Mouse (Mus musculus) CH12.LX (cell line): ENCODE results near the gene Klhl11.

Experiments used
- E2F4 ChIP-seq: IDR thresholded peaks from 2 replicates; pipeline ENCODE4 v1.6.1; 2011; ENCODE audit warnings: low read depth, low read length, improper control_type of control experiment; ENCODE audit not compliant: insufficient replicate concordance
- IRF4 ChIP-seq: IDR thresholded peaks from 2 replicates; pipeline ENCODE4 v1.6.1; 2014; ENCODE audit warnings: low read depth, mild to moderate bottlenecking, inconsistent platforms, low read length, improper control_type of control experiment
- POLR2A ChIP-seq: IDR thresholded peaks from 2 replicates; pipeline ENCODE4 v1.6.1; 2011; ENCODE audit warnings: low read depth, mild to moderate bottlenecking, improper control_type of control experiment, low read length
- ZC3H11A ChIP-seq: IDR thresholded peaks from 2 replicates; pipeline ENCODE4 v1.6.1; 2012; ENCODE audit warnings: low read depth, mild to moderate bottlenecking, inconsistent platforms, low read length, improper control_type of control experiment

- no peak for TF ChIP-seq IRF4
- no peak for TF ChIP-seq POLR2A
- TF ChIP-seq ZC3H11A: no peak
- TF ChIP-seq E2F4: no peak
Observed at GRCm38 (mm10) chr11:100500651-100501050, 28.1 kb upstream of the Klhl11 start.
